Mouse (Mus musculus) cerebellum, postnatal 14 days (tissue): Measurements from ENCODE around the gene Plekhj1.
"Not testable (repeated sequence)": the region's sequence is repeated elsewhere in the genome, so short reads cannot be mapped to it uniquely, and the experiment has no call there.

ENCODE experiments used
- DNase-seq, 2 experiments: peaks; one replicate each; pipeline ENCODE4 v3.0.0; 2021; ENCODE audit warnings: mixed read lengths in 2 of 2

The Plekhj1 gene

DNA sequence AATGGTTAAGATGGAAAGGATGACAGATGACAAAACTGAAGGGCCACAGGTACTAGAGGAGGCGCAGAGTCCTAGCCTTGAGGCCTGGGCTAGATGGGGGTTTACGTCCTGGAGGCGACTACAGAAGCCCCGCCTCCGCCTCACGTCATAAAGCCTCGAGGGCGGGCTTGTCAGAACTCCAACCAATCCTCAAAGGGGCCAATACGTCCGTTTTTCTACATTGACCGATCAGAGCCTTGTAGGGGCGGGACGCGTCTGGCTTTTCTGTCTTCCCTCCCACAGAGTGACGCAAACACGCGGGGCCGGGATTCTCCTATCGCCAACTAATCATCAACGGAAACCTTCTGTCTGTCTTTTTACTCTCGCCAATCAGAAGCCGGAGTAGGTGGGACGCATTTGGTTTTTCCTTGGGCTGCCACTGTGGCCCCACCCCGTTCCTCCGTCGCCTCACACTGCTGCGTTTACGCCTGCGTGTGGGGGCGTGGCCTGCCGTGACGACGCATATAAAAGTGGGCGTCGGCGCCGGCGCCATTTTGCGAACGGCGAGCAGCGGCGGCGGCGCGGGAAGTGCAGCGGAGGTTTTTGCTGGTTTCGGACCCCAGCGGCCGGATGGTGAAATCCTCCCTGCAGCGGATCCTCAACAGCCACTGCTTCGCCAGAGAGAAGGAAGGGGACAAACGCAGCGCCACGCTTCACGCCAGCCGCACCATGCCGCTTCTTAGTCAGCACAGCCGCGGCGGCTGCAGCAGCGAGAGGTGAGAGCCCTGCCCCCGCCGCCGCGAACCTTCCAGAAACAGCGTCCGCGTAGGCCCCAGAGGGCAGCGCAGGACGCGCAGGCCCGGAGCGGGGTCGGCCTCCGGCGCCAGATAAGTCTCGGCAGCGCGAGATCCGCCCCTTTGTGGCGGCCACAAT lies 28.0 kb upstream of the Plekhj1 start, which contains the start of gene Oaz1:
Gene Oaz1, plus strand, starts transcription at position 506 of the 912 bp plus-strand sequence.
- DNase-seq: peak; percentile 99

DNA sequence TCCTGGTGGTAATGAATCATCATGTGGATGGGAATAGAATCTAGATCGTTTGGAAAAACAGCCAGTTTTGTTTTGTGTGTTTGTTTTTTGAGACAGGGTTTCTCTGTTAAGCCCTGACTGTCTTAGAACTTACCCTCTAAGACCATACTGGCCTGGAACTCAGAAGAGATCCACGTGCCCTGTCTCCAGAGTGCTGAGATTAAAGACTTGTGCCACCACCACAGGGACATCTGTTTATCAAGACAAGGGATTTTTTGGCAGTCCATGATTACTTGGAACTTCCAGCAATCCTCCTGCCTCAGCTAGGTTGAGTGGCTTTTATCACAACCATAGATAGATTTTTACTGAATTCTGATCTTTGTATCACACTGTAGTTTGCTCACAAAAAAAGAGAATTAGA lies 26.4 kb upstream of the Plekhj1 start:
- DNase-seq: no peak

- DNase-seq: no peak
These were observed 25.6 kb upstream of the Plekhj1 start for GRCm38 (mm10) chr10:80823847-80824643.

DNA sequence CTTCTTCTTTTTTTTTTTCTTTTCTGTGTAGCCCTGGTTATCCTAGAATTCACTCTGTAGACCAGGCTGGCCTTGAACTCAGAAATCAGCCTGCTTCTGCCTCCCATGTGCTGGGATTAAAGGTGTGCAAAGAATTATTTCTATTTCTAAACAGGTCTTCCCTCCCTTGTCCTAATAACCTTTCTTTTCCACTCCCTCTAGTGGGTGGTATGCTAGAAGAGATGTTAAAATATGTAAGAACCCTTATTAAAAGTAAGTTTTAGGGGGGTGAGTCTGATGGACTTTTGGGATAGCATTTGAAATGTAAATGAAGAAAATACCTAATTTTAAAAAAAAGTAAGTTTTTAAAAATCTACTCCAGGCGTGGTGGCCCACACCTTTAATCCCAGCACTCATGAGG lies 24.9 kb upstream of the Plekhj1 start:
- DNase-seq: no peak

- no peak for DNase-seq
These were observed 24.1 kb upstream of the Plekhj1 start for GRCm38 (mm10) chr10:80822528-80822927.

DNA sequence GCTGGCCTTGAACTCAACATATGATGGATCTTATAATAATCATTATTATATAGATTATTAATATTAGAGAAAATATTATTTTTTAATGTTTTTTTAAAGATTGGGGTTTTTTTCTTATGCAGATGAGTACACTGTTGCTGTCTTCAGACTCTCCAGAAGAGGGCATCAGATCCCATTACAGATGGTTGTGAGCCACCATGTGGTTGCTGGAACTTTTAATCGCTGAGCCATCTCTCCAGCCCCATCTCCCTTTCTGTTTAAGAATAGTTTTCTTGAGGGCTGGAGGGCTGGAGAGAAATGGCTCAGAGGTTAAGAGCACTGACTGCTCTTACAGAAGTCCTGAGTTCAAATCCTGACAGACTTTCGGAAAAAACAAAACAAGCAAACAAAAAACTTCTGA lies 23.6 kb upstream of the Plekhj1 start:
- DNase-seq: peak in 1 of 2 experiments; percentile 55

- DNase-seq: no peak
These were observed 21.0 kb upstream of the Plekhj1 start for GRCm38 (mm10) chr10:80819406-80819805.

DNA sequence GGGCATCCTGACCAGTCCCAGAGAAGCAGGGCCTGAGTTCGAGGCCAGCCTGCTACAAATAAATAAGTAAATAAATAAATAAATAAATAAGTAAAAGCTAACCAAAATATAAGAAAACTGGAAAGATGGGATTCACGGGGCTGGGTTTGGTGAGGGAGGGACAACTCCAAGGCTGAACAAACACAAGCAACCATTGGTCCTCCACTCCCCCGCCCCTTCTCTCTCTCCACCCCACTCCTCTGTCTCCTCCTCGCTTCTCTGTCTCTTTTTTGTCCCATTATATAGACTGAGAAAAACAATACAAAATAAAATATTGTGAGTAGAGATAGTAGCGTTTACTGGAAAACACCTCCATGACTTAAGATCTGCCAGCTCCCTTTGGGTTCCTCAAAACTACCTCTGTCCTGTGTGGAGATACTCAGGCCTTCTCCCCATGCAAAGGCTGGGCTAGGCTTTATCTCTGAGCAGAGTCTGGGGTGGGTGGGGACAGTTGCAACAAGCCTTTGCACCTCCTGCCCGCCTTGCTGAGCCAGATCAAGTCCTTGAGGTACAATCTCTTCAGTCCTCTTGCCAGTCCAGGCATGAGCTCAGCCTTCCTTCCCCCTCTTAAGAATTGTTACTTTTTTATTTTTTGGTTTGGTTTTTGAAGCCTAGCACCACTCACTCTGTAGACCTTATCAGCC lies 20.3 kb upstream of the Plekhj1 start:
- DNase-seq: no peak

DNA sequence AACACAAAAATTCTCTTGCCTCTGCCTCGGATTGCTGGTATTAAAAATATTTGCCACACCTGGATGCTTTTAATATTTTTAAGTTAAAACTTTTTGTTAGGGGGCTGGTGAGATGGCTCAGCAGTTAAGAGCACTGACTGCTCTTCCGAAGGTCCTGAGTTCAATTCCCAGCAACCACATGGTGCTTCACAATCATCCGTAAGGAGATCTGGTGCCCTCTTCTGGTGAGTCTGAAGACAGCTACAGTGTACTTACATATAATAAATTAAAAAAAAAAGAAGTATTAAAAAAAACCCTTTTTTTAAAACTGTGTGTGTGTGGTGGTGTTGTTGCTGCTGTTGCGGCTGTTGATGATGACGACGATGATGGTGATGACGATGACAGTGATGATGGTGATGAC lies 19.5 kb upstream of the Plekhj1 start:
- not testable (repeated sequence) for DNase-seq

DNA sequence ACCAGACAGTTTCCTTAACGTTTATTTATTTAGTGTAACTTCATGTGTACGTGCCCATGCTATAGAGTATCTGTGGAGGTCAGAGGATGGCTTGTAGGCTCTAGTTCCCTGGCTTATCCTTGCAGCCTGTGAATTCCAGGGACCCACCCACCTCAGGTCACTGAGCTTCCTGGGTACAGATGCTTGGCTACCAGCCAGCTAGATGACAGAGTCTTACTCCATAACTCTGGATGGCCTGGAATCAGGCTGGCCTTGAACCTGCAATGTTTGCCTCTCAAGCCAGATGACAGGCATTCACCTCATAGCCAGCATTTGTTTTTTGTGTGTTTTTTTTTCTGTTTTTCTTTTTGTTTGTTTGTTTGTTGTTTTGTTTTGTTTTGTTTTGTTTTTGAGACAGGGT lies 18.7 kb upstream of the Plekhj1 start:
- DNase-seq: no peak

DNA sequence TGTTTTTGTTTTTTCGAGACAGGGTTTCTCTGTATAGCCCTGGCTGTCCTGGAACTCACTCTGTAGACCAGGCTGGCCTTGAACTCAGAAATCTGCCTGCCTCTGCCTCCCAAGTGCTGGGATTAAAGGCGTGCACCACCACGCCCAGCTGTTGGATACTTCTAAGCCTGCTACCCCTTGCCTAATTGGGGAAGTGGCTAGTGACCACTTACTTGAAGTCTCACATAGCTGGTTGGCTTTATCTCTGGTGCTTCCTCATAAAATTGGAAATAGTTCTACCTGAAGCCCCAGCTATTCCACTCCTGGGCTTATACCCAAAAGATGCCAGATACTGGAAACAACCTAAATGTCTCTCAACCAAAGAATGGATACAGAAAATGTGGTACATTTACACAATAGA lies 17.9 kb upstream of the Plekhj1 start:
- not testable (repeated sequence) for DNase-seq

GRCm38 (mm10) chr10:80814800-80815199 lies 16.4 kb upstream of the Plekhj1 start:
- no peak for DNase-seq

DNA sequence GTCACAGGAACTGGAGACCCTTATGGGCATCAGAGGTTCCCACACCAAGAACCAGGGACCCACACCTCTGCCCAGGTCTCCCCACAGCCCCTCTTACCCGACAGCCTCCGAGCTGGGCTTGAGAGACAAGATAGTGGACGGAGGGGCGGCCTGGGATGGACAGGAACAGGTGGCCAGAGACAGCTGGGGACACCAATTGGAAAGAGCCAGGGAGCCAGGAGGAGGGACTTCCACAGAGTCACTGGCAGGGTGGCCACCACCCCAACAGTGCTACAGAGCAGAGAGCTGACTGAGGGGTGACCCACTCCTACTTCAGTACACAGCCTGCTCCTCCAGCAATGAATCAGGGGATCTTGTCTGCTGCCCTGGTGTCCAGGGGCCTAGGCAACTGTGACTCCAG lies 14.9 kb upstream of the Plekhj1 start, which contains the start of gene Jsrp1:
Gene Jsrp1, minus strand, starts transcription at position 133 of the 400 bp plus-strand sequence.
- DNase-seq: no peak

DNA sequence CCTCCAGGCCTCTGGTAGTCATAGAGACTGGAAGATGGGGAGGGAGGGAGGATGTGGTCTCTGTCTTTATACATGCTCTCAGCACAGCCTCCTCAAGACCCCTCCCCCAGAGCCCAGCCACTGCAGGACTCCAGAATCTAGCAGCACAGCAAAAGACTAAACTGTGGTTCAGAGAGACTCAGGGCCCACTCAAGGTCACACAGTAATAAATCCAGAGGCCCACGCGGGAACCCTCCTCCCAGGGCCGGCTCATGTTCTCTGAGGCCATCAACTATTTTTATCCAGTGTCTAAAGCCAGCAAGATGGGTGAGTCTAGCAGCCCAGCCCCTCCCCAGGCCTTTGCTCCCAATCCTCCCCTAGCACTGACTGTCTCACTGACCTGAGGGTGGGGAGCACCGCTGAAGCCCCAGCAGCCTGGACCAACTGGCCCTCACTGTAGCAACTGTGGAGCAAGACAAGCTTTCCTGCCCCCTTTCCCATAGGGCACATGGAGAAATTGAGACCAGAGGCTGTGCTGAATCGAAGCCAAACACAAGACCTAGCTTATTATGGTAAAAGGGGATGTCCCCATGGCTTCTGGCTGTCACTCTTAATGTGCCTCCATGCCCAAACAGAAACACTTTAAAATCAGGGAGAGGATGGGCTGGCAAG lies 14.1 kb upstream of the Plekhj1 start:
- DNase-seq: no peak

DNA sequence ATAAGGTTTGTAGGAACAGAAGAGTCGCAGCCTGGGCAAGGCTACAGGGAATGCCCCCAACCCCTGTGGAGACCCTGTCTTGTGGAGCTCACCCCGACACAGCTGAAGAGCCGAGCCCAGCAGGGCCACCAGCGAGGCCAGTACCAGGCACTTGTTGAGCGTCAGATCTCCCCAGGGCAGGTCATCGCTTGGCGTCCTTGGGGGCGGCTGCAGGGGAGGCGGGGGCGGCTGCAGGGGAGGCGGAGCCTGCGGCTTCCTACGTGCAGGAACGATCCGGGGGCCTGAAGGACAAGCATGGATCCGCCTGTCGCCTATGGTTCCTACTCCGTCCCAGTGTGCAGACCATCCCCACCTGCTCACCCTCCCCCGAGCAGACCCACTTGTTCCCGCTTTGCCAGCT lies 11.7 kb upstream of the Plekhj1 start:
- DNase-seq: peak in 1 of 2 experiments; percentile 16

DNA sequence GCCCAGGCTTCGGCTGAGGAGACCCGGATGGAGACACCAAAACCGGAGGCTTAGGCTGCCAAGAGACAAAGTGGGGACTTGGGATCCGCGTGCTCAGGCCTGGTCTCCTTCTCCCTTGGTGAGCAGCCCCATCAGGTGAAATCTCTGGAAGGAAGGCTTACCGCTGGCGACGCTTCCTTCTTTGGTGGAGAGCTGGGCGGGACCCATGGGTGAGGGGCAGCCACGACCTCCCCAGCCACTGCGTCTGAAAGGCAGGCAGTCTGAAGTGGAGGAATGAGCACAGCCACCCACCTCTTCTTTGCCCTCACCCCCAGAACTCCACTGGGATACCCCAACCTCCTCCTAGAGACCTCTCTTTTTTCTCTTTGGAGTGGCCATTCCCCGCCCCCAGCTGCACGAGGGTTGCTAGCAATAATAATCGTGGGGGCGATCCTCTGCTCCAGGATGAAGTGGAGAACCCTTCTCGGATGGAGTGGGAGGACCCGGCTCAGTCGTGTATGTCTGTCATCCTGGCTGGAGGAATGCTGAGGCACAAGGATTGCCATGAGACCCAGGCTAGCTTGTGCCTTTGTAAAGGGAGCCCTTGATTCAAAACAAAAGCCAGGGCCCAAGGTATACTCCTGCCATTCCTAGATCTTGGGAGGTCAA lies 10.7 kb upstream of the Plekhj1 start:
- peak in 1 of 2 experiments; percentile 21 for DNase-seq

GRCm38 (mm10) chr10:80808099-80808984 lies 9.9 kb upstream of the Plekhj1 start:
- DNase-seq: peak in 1 of 2 experiments; percentile 16

DNA sequence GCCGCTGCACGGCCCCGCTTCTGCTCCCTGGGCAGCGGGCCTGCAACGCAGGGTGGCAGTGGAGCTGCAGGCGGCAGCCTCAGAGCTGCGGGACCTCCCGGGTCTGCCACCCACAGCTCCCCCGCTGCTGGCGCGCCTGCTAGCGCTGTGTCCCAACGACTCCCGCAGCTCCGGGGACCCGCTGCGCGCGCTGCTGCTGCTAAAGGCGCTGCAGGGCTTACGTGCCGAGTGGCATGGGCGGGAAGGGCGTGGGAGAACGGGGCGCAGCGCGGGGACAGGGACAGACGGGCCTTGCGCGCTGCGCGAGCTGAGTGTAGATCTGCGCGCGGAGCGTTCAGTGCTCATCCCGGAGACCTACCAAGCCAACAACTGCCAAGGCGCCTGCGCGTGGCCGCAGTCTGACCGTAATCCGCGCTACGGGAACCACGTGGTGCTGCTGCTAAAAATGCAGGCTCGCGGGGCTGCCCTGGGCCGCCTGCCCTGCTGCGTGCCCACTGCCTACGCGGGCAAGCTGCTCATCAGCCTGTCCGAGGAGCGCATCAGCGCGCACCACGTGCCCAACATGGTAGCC lies 8.7 kb upstream of the Plekhj1 start:
- peak; percentile 88 to 90 for DNase-seq

- DNase-seq: peak; percentile 36 to 63
These were observed 8.1 kb upstream of the Plekhj1 start for GRCm38 (mm10) chr10:80806341-80807056.

- peak; percentile 92 to 97 for DNase-seq
These were observed 7.5 kb upstream of the Plekhj1 start for GRCm38 (mm10) chr10:80805925-80806324.
